Mouse (Mus musculus) gastrocnemius, adult 18-20 months (tissue): ENCODE measurements at regions not wholly inside any gene's neighbourhood (a gene's known extent, or its start where the extent isn't known, plus 50 kb on each side); places are given as distances from the start of the nearest gene placed in this dataset.

Experiments used
- DNase-seq: peaks from one replicate; pipeline ENCODE4 v3.0.0; 2021; ENCODE audit warnings: low spot score

DNA sequence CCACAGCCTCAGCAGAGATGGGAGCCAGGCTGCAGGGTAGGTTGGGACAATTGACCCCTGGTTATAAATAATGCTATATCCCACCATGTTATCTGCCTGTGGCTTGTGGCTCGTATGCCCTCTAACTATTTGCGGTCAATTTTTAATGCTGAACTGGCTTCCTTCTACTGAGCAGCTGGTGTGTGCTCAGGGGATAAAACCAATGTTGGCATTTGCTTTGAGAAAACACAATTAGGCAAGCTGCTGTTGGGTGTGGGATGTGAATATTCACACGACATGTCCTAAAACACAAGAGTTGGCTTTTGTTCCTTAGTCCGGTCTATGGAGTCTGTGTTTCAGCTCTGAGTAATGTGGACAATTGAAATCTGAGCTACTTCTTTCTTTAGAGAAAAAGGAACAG is 123.6 kb upstream of the Npvf start:
- DNase-seq = no peak

GRCm38 (mm10) chr6:50780677-50781076 is 126.4 kb upstream of the Npvf start:
- no peak for DNase-seq

DNA sequence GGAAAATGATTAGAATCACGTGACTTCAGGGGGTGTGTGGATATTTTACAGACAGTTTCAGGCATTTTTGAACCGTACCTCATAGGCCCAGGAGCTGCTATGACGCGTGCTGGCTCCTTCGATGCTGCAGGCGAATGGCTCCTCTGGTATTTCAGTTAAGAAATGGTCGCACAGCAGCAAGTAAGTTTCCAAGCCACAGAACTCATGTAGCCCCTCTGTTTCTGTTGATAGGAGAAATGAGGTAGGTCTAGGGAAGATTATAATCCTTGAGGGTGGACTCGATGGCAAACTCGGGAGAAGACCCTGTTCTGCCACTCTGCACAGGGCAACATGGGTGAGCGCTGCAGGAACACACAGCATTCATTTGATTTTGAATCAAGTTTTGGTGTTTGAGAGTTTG is 127.0 kb upstream of the Npvf start:
- DNase-seq = no peak

DNA sequence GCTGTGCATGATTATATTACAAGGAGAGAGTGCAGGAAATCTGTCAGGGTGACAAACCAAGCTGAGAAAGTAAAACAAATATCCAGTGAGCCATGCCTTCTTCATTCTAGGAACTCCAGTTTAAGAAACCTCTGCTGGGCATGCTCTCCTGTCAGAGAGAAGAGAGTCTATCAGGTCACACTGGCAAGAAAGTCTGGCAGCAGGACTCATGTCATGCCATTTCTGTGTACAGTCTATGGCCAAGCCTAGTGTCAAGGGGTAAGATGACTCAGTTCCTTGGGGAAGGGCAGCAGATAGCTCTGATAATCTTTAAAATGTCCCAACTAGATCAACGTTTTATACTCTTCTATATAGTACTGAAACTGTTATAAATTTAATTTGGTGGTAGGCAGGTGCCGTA is 128.0 kb upstream of the Npvf start:
- DNase-seq = peak; percentile 9

DNA sequence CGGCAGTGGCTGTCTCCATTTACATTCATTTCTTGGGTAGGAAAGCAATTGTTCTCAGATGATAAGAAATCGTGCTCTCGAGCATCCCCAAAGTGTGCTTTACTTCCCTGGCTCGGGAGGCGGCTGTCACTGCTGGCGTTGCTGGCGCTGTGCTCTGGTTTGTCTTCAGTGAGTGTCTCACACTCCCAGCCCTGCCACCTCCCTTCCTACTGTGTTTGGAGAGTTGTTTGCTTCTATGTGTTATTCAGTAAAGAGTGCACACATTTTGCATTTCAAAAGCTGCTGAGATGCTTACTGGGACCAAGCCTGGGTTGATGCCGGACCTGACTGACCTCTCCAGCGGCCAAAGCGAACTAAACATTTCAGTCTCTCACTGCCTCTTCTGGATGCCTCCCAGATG is 129.3 kb upstream of the Npvf start:
- DNase-seq = no peak

DNA sequence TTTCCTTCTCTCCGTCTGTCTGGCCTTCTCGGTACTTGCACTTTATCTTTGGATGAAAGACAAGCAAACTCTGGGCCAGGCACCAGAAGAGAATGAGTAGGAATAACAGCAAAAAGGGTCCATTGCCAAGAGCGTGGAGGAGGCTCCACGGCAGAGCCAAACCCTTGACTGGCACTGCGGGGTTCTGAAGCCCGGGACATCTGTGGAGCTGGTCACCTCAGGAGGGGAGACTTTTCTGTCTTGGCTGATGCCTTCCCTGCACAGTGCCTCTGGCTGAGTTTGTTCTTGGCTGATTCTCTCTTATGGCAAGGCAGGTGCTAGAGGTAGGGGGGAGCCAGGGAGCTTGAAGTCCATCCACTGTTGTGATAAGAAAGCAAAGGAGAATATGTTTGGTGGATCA is 130.1 kb upstream of the Npvf start:
- no peak for DNase-seq

- DNase-seq = no peak
Measured at GRCm38 (mm10) chr6:50787666-50788065, 133.4 kb upstream of the Npvf start.

GRCm38 (mm10) chr6:50799963-50800362 is 145.7 kb upstream of the Npvf start:
- DNase-seq = no peak

- no peak for DNase-seq
Measured at GRCm38 (mm10) chr6:50802956-50803355, 148.7 kb upstream of the Npvf start.

DNA sequence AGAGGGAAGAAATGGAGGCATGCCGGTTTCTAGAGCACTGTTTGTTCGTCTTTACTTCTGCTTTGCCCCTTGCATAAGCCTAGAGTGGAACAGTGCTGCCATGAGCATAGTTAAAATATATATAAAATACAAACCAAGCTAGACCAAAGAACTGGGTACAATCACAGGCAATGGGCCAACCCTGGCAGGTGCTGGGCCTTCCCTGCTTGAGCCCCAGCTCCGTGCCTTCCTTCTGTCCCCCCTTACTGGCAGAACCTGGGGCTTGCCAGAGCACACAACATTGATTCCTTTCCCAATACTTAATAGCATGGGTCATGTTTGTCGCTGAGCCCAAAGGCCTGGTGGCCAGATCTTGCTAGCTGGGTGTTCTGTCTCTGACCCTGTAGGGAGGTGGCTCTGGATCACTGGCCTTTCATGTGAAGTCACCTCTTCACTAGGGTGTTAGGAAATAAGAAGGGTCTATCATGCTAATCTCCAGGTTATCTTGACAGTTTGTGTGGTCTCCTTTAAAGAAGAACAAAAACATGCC is 150.3 kb upstream of the Npvf start:
- DNase-seq = no peak

GRCm38 (mm10) chr6:50806376-50807077 is 152.3 kb upstream of the Npvf start:
- peak; percentile 39 for DNase-seq

DNA sequence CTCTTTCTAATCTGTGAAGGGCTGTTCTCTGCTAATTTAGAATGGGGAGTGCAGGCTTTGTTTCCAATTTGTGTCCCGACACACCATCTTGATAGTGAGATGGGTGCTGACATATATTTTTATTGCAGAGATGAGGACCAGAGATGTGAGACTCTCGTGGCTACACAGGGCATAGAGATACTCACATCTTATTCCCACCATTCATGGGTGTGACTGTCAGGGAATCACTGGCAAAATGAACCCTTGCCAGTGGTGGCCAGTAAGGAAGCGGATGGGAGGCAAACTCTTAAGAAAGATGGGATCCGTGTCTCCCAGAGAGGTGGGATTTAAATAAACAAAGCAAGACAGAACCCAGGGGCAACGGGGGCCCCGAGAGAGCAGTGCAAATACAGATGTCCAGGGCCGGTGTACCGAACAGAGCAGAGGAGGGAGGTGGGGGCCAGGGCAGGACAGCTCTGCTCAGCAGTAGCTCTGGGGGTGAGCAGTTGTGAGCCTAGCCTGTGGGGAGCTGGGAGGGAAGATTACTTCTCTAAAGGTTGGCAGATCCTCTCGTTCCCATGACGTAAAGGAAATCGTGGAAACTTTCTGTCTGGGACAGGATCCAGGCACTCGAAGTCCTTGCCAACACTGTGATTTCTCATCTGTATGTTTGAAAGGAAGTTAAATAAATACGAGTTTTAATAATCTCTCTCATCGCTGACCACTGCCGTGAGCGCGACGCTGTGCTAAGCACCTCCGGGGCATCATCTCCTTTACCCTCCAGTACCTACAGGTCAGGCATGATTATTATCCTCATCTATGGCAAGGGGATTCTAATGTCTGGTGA is 153.2 kb upstream of the Npvf start:
- DNase-seq = peak; percentile 48

DNA sequence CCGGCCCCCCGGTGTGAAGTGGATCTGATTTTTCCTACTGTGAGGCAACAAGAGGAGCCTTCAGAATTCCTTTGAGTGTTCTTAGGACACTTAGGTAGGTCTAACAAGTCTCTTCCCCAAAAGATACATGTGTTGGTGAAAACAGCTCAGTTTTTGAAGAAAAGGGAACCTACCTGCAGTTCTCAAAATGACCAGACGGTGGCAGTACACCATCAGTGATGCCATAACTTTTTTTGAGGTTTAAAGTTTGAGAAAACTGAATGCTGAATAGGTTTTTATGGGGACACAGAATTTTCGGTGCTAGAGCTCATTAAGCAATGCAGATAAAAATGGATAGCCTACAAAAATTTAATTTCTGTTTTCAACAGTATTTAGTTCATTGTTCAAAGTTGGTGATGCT is 153.9 kb upstream of the Npvf start:
- DNase-seq = peak; percentile 71

GRCm38 (mm10) chr6:50808811-50809668 is 154.8 kb upstream of the Npvf start:
- no peak for DNase-seq

- DNase-seq = no peak
Measured at GRCm38 (mm10) chr6:50809669-50809983, 155.4 kb upstream of the Npvf start.

DNA sequence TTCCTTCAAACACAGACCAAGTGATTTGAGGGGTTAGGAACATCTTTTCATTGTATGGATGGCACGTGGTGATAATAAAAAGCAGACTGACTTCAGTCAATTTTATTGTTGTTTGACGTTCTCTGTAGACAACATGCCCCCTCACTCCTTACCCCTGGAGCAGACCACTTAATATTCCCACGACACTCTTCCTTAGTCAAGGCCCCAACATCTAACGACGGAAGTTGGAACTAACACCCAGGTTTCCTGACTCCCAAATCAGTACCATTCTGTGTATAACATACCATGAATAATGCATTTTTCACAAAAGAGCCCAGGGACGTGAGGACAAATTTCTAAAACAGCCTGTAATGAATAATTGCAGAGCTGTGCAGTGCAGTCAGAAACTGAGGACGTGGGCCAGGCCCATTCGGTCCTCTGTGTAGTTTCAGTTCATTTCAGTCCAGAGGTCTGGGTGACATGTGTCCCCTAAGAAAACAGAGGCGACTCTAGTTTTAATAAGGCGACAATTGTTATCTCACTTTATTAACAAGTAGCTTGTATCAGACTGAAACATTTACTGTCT is 160.8 kb upstream of the Npvf start:
- no peak for DNase-seq

GRCm38 (mm10) chr6:50815579-50815978 is 161.3 kb upstream of the Npvf start:
- no peak for DNase-seq

GRCm38 (mm10) chr6:50817430-50817829 is 163.2 kb upstream of the Npvf start:
- DNase-seq = no peak

DNA sequence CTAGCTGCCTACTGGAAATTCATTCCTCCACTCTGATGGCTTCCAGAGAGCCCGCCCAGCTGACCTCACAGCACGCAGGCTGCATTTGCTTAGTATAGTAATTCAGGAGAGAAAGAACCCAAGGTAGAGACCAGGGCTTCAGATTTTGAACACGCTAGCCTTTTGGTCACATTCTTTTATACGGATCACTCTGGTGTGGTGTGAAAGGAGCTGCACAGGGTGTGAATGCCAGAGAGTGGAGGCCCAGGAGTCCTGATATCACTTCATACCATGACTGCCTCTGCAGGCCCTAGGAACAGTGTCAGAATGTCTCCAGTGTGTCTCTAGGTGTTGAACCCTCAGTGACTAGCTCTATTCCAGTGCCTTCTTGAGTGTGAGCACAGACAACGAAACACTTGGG is 164.2 kb upstream of the Npvf start:
- no peak for DNase-seq

DNA sequence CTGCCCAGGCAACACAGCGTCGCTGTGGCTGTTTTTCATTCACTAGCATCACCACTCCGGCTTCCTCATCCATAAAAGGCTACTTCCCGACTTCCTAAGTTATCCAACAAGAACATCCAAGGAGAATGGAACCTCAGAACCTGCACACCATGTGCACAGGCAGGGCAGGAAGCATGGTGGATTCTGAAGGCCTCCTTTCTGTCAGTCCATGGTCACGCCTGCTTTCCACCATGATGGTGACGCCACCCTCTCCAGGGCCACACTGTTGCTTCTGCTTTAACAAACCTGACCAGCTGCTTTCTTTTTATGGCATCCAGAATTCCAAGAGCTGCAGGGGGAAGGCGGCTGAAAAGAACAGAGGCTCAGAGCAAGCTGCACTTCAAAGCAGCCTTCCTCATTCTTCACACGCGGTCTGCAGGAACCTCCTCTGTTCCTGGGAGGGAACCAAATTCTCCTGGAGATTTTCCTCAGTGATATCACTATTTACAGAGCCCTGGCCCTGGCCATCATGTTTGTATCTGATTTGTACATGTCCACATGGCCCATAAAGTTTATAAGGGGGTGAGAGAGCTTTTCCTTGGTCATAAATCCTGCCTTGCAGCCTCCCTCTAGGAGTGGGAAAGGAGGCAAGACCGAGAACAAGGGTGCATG is 164.8 kb upstream of the Npvf start:
- no peak for DNase-seq
